Comparison of ENCODE assay signal across 10 mouse cellular contexts in genomic region chr2:151862257-151862810, GRCm38 (mm10). TPM values are rescaled to one million over a fixed set of nuclear protein-coding genes. Genes with fewer than 3 reads are reported as not detected.
DNase-seq lines count a peak whose midpoint lies in the region; ATAC-seq and TF ChIP-seq lines count a peak whose summit lies in the region.
"Had no signal": no experiment of that assay in that cellular context is flagged by ENCODE, and none has a peak within 500 bp of the region (broad histone marks: within the 10 kb centered on the region; RNA-seq: fewer than 3 reads in every experiment).

No protein-coding gene starts in this region.

- intact Hi-C loops in left cerebral cortex, adult 2 months (cut with DNase I) = loop anchor here (10.0 kb wide), 2 partner anchors 288 to 368 kb away; partner anchors contain the start of genes Nsfl1c and Sdcbp2
- intact Hi-C loops in left cerebral cortex, postnatal 14 days (cut with DNase I) = no loop called here

- H3K4me1 ChIP-seq in midbrain, postnatal 0 days (ENCODE audit: insufficient read depth, low read length) = no peaks in the 10 kb centered on the region; the same call in 1 of the 2 replicates

- H3K27ac ChIP-seq in left cerebral cortex, adult 2 months = no peak overlapping the region
- no peak overlapping the region for H3K27ac ChIP-seq in midbrain, postnatal 0 days (ENCODE audit: low read depth, low read length)

- TF ChIP-seq CTCF in left cerebral cortex, adult 2 months (IDR thresholded peaks at IDR 0.05) = peak; percentile 69
- peak; percentile 81 for TF ChIP-seq CTCF in midbrain, postnatal 0 days (IDR thresholded peaks at IDR 0.05)

- peak; percentile 37 for DNase-seq in embryo, embryonic 11 days
- DNase-seq in embryo, embryonic 9.5 days (ENCODE audit: extremely low spot score) = no peak
- no peak for DNase-seq in left cerebral cortex, adult 2 months (ENCODE audit: extremely low spot score in 1 of 2, low spot score in 2 of 2)
- no peak for DNase-seq in left cerebral cortex, postnatal 14 days (ENCODE audit: low spot score in 2 of 2)
- DNase-seq in ZHBTc4 (ENCODE audit: low read depth, low spot score) = peak; percentile 22
- peak; percentile 56 for DNase-seq in midbrain, postnatal 0 days (ENCODE audit: low spot score)
- no peak for DNase-seq in gastrocnemius, postnatal 25 days
- DNase-seq in layer of hippocampus, postnatal 36 days = no peak
- DNase-seq: kidney, adult 18-20 months had no signal

- 36% methylated on average over 5 of the region's 5 CpGs for WGBS in midbrain, postnatal 0 days

- no peaks in the 10 kb centered on the region for H3K36me3 ChIP-seq in midbrain, postnatal 0 days (ENCODE audit: insufficient read depth, low read length)

- no peak overlapping the region for H3K9ac ChIP-seq in midbrain, postnatal 0 days (replicated peaks; ENCODE audit: low read length, poor library complexity, severe bottlenecking)

- no peaks in the 10 kb centered on the region for H3K9me3 ChIP-seq in midbrain, postnatal 0 days (ENCODE audit: low read length)

- ATAC-seq in midbrain, postnatal 0 days (ENCODE audit: low FRiP score) = no peak

- H3K4me3 ChIP-seq in left cerebral cortex, adult 2 months = no peak overlapping the region
- no peak overlapping the region for H3K4me3 ChIP-seq in midbrain, postnatal 0 days (ENCODE audit: low read depth, low read length)

- H3K27me3 ChIP-seq in midbrain, postnatal 0 days (ENCODE audit: insufficient read depth, low read length) = no peaks in the 10 kb centered on the region

- no peak overlapping the region for H3K4me2 ChIP-seq in midbrain, postnatal 0 days (ENCODE audit: low read depth, low read length, poor library complexity, severe bottlenecking)

RNA-seq across cellular contexts. Expression of gene Rspo4, which starts 19.6 kb away (rescaled TPM):
- not detected for total RNA-seq in left cerebral cortex, adult 2 months (2021)
- total RNA-seq in left cerebral cortex, postnatal 14 days (2021) = under 1 TPM in 1 of 2 experiments, not detected in 1; 0.13 TPM
- total RNA-seq in midbrain, postnatal 0 days (2014; rRNA removed) = 0.33 TPM in 1 of 2 replicates, not detected in the other
- 0.44 and 0.55 TPM in 2 replicates for polyA plus RNA-seq in midbrain, postnatal 0 days (2015; fragmentation: Nextera tagmentation; extraction: Ambion mirVana)
- not detected for total RNA-seq in gastrocnemius, postnatal 25 days (2021)
- total RNA-seq in layer of hippocampus, postnatal 36 days (2021) = not detected
- total RNA-seq: heart, adult 8-10 months had no signal

RNA-seq across cellular contexts. Expression of gene Angpt4, which starts 48.7 kb away (rescaled TPM):
- total RNA-seq in left cerebral cortex, adult 2 months (2021) = not detected
- under 1 TPM; 0.20 to 0.23 TPM for total RNA-seq in left cerebral cortex, postnatal 14 days (2021)
- 0.24 and 0.38 TPM in 2 replicates for total RNA-seq in midbrain, postnatal 0 days (2014; rRNA removed)
- 0.09 and 0.25 TPM in 2 replicates for polyA plus RNA-seq in midbrain, postnatal 0 days (2015; fragmentation: Nextera tagmentation; extraction: Ambion mirVana)
- under 1 TPM; 0.11 to 0.15 TPM for total RNA-seq in gastrocnemius, postnatal 25 days (2021)
- under 1 TPM; 0.15 to 0.25 TPM for total RNA-seq in layer of hippocampus, postnatal 36 days (2021)

Comparison
In these comparisons a context has a peak if more than half of its experiments do, and no peak if none do; other contexts are left out.
1. DNase-seq: peak in embryo, embryonic 11 days (single experiment), ZHBTc4 (single experiment) and midbrain, postnatal 0 days (single experiment); none in embryo, embryonic 9.5 days (single experiment), left cerebral cortex, adult 2 months (0 of 2), left cerebral cortex, postnatal 14 days (0 of 2), gastrocnemius, postnatal 25 days (single experiment) and layer of hippocampus, postnatal 36 days (0 of 2).